Mouse (Mus musculus): ENCODE data around the gene Arhgef3.

- TF ChIP-seq CTCF (IDR thresholded peaks at IDR 0.05; ENCODE audit: low read depth) (no peak), EP300 (IDR thresholded peaks at IDR 0.05; ENCODE audit: low read depth) (no peak)
Measured at GRCm38 (mm10) chr14:27156032-27156431, 41.3 kb downstream of the Arhgef3 start.
